Mouse (Mus musculus): ENCODE data around the gene Wnt3a.

GRCm38 (mm10) chr11:59307422-59308163 is 17.0 kb upstream of the Wnt3a start:
- TF ChIP-seq CTCF (IDR thresholded peaks at IDR 0.05; ENCODE audit: insufficient read depth, low read length), result peak; percentile 39
- no peak for TF ChIP-seq POLR2A (IDR thresholded peaks at IDR 0.05; ENCODE audit: borderline replicate concordance, extremely low read depth, low read depth, low read length)
